Mouse (Mus musculus) G1E-ER4 (cell line): Measurements from ENCODE around the gene Cox10. TPM values are rescaled to one million over a fixed set of nuclear protein-coding genes. Genes with fewer than 3 reads are reported as not detected.

Experiments
- GATA1 ChIP-seq: IDR thresholded peaks from one replicate; pipeline ENCODE4 v1.8.0; 2012; ENCODE audit warnings: low read length, inconsistent platforms
- polyA plus RNA-seq: library from polyadenylated mRNA; stranded (reverse); fragments of >175 nt; gene quantifications from 2 replicates; pipeline ENCODE4 v1.2.3, GENCODE M21; 2012

The Cox10 gene
- polyA plus RNA-seq, 1 experiment, result 54.1 TPM

- TF ChIP-seq GATA1, result no peak
Observed at GRCm38 (mm10) chr11:64022403-64023047, 56.7 kb downstream of the Cox10 start.

GRCm38 (mm10) chr11:64019235-64019634, 60.0 kb downstream of the Cox10 start:
- TF ChIP-seq GATA1, result no peak

GRCm38 (mm10) chr11:64018165-64018564, 61.1 kb downstream of the Cox10 start:
- TF ChIP-seq GATA1, result no peak

GRCm38 (mm10) chr11:64015309-64015708, 64.0 kb downstream of the Cox10 start:
- TF ChIP-seq GATA1, result no peak

GRCm38 (mm10) chr11:64010724-64011496, 68.4 kb downstream of the Cox10 start:
- TF ChIP-seq GATA1, result no peak

GRCm38 (mm10) chr11:64004152-64004551, 75.1 kb downstream of the Cox10 start:
- no peak for TF ChIP-seq GATA1

GRCm38 (mm10) chr11:64003484-64003883, 75.8 kb downstream of the Cox10 start:
- TF ChIP-seq GATA1, result no peak

GRCm38 (mm10) chr11:64002629-64003028, 76.6 kb downstream of the Cox10 start:
- TF ChIP-seq GATA1, result no peak

GRCm38 (mm10) chr11:64001111-64001510, 78.2 kb downstream of the Cox10 start:
- TF ChIP-seq GATA1, result no peak

GRCm38 (mm10) chr11:64000200-64000794, 79.0 kb downstream of the Cox10 start:
- TF ChIP-seq GATA1, result no peak

- TF ChIP-seq GATA1, result no peak
Observed at GRCm38 (mm10) chr11:63999431-63999830, 79.8 kb downstream of the Cox10 start.

GRCm38 (mm10) chr11:63991958-63992357, 87.3 kb downstream of the Cox10 start:
- no peak for TF ChIP-seq GATA1

GRCm38 (mm10) chr11:63990759-63991158, 88.5 kb downstream of the Cox10 start:
- TF ChIP-seq GATA1, result no peak

GRCm38 (mm10) chr11:63990311-63990710, 89.0 kb downstream of the Cox10 start:
- TF ChIP-seq GATA1, result no peak

- no peak for TF ChIP-seq GATA1
Observed at GRCm38 (mm10) chr11:63988991-63989860, 90.0 kb downstream of the Cox10 start.

- TF ChIP-seq GATA1, result no peak
Observed at GRCm38 (mm10) chr11:63988031-63988665, 91.1 kb downstream of the Cox10 start.
